Mouse (Mus musculus) gastrocnemius, postnatal 25 days (tissue): ENCODE data around the gene Ift22. TPM values are rescaled to one million over a fixed set of nuclear protein-coding genes. Genes with fewer than 3 reads are reported as not detected.
"Not testable (repeated sequence)": the region's sequence is repeated elsewhere in the genome, so short reads cannot be mapped to it uniquely, and the experiment has no call there.

Source experiments
- DNase-seq: peaks from one replicate; pipeline ENCODE4 v3.0.0; 2022
- total RNA-seq, 2 experiments: library from RNA; stranded (reverse); gene quantifications; 1 replicate in 1 of 2; 2 replicates in 1 of 2; pipeline ENCODE4 v1.2.3; 2021

Gene Ift22
- total RNA-seq, 2 experiments from 2014 or later = 5.6 to 6.9 TPM

DNA sequence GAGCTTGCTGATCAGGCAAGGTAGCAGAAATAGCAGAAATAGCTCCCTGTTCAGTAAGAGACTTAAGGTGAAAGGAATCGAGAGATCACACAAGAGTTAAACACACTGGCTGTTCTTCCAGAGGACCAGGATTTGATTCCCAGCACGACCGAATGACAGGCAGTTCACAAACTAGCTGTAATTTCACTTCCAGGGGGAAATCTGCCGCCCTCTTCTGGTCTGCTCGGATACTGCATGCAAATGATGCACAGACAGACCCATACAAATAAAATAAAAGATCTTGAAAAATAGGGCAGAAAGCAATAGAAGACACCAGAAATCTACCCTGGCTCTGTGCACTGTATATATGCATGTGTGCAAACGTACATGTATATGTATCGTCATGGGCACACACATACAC is 2.3 kb upstream of the Ift22 start:
- DNase-seq = no peak

DNA sequence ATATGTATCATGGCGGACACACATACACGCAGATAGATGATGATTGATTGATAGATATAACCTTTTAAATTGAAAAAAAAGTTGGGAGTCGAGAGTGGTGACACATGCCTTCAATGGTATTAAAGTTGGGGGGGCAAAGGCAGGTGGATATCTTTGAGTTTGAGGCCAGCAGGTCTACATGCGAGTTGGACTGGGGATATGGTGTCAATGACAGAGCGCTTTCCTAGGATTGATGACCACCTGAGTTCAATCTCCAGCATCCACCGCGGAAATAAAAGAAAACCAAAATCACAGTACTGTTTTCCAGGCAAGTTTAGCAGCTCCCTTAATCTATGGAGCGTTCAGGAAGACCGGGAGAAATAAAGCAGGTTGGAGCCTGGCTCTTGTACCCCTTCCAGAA is 363 bp upstream of the Ift22 start:
- no peak for DNase-seq

GRCm38 (mm10) chr5:136914183-136914582 is 6.2 kb downstream of the Ift22 start:
- DNase-seq = no peak

DNA sequence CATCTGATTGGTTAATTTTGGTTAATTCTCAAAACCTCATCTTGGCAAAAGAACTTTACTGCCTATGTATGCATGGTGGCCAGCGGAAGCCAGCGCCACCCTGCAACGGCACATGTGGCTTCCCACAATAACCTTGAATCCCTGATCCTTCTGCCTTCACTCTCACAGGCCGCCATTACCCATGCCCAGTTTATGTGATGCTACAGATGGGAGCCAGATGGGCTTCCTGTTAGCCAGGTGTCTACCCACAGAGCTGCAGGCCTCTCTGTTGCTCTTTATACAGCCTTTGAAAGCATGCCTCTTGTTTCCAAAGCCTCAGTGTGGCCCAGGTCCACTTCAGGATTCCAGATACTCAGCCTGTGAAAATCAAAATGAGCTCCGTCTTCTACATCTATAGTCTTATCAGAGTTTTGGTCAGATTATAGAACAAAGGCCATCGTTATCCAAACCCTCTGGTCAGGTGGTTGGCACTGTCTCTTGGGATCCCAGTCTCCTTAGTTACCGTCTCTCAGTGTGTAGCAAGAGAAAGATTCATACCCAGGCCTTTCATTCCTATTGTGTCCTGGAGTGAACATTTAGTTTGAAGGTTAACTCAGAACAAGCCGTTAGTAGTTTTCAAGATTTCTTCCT is 9.8 kb downstream of the Ift22 start:
- no peak for DNase-seq

DNA sequence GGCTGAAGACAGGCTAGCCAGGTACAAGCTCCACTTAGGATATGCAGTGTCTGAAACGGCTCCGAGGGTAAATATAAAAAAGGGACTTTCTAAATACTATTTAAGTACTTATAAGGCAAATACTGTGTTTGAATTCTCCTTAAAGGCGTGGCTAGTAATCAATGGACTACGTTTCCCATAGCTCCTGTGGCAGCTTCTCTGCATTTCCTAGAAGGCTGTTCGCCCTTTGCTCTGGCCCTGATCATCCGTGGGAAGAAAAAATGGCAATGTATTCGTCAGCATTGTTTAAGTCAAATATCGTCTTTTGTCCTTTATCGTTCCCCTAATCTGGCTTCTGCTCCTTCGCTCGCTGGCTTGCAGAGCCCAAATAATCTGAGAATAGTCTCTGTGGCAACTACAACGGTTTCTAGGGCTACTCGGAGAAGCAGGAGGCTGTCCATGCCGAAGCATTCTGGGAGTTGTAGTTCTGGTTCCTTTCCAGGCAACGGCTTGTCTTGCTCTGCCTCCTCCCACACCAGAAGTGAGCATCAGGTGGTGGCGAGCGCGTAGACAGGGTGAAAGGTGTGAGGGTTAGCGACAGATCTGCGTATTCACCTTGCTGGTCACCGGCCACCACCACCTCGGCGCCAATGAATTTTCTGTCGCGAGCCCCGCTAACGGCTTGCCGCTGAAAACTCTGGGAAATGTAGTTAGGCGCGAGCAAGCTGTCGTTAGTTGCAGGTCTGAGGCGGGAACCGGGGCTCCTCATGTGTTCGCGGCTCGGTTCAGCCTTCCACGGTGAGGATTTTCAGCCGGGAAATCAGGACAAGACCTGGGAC is 10.9 kb downstream of the Ift22 start:
- peak; percentile 71 for DNase-seq

GRCm38 (mm10) chr5:136919546-136920301 is 11.8 kb downstream of the Ift22 start:
- DNase-seq = no peak

DNA sequence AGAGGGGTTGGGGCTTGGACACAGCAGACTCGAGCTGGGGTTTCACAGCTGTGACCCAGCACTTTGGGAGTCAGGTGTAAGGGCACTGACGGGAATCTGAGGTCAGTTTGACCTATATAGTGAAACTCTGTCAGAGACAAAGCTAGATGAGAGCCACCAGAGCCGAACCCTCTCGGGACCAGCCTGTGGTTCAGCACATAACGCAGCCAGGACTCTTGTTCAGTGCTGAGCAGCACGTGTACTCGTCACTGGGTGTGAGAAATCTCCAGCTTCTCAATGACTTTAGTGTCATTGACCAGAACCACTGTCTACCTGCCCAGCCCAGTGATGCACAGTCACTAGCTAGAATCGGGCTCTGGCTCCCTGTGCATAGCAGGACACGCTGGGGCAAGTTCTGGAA is 14.9 kb downstream of the Ift22 start:
- no peak for DNase-seq

- DNase-seq = no peak
Measured at GRCm38 (mm10) chr5:136923751-136924478, 16.0 kb downstream of the Ift22 start.

GRCm38 (mm10) chr5:136929073-136929472 is 21.1 kb downstream of the Ift22 start:
- DNase-seq = peak; percentile 60

- DNase-seq = no peak
Measured at GRCm38 (mm10) chr5:136931896-136932295, 23.9 kb downstream of the Ift22 start.

- DNase-seq = no peak
Measured at GRCm38 (mm10) chr5:136932956-136933355, 25.0 kb downstream of the Ift22 start.

DNA sequence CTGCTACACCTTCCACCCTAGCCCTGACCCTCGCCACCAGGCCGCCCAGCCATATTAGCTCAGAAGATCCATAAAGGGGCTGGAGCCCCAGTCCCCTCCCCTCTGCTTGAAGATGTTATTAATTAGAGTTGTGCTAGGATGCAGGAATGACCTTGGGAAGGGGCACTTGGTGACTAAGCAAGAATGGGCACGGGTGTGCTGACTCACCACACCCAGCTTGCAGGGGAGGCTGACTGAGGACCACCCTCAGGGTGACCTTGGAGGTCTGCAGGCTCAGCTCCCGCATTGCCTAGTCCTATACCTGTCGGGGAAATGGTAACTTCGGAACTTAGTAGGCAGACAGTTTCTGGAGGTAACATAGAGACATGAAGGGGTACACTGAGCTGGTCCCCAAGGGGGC is 26.0 kb downstream of the Ift22 start:
- no peak for DNase-seq

GRCm38 (mm10) chr5:136935905-136936695 is 28.1 kb downstream of the Ift22 start:
- DNase-seq = no peak

GRCm38 (mm10) chr5:136936750-136937149 is 28.8 kb downstream of the Ift22 start:
- no peak for DNase-seq

- no peak for DNase-seq
Measured at GRCm38 (mm10) chr5:136937621-136938020, 29.7 kb downstream of the Ift22 start.

GRCm38 (mm10) chr5:136939284-136939683 is 31.3 kb downstream of the Ift22 start:
- DNase-seq = no peak

DNA sequence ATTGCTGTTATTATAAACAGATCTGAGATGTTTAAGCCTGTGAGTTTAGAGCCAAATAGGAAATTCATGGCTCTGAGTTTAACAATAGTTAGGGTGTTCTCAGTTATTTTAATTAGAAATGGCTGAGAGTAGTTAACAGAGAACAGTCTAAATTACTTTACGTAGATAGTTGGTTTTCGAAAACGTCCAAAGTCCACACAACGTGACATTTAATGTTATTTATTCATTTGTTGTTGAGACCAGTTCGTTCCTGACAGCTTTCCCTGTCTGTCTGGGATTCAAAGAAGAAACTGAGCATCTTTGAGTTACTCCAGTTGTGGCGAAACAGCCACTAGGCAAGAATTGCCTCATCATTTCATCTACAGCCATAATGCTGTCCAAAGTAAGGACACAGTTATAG is 32.1 kb downstream of the Ift22 start:
- DNase-seq = not testable (repeated sequence)

DNA sequence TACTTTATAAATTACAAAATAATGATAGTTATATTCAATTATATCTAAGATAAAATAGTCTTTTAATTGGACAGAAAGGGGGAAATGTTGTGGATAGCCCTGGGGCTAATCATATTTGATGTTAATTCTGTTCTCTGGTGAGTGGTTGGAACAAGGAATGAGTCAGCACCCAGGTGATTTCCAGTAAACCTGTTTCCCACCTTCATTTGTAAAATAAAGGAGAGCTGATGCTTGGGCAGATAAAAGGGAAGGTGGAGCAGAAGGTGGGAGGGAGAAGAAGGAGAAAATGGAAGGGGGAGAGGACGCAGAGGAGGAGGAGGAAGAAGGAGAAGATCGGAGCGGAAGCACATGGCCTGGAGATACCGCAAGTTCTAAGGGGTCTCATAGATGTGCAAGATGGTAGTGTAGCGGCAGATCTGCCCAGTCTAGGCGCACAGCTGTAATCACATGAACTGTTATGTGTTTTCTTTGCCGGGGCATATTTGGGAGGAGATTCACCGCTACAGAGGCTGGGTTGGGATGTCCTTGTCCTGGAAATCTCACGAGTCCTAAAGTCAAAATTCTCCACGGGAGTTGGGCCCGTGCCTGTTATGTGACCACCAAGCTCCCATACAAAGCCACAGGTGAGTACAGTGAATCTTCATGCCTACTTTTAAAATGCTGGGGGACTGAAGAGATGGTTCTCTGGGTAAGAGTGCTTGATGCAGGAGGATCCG is 33.1 kb downstream of the Ift22 start:
- DNase-seq = no peak

DNA sequence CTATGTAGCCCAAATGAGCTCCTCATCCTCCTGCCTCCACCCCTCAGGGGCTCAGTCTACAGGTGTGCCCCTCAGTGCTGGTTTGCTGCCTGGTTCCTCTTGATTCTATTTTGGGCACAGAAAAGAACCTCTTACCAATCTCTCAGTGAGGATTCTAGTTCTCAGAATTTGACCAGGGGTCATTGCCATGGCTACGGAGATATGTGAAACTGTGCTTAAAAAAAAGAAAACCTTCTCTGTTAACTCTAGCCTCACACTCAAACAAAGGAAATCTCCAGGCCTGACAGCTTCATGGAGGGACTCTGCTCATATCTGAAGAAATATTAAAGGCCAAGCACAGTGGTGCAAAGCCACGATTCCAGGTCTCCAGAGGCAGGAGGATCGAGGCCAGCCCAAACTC is 34.8 kb downstream of the Ift22 start:
- DNase-seq = no peak

DNA sequence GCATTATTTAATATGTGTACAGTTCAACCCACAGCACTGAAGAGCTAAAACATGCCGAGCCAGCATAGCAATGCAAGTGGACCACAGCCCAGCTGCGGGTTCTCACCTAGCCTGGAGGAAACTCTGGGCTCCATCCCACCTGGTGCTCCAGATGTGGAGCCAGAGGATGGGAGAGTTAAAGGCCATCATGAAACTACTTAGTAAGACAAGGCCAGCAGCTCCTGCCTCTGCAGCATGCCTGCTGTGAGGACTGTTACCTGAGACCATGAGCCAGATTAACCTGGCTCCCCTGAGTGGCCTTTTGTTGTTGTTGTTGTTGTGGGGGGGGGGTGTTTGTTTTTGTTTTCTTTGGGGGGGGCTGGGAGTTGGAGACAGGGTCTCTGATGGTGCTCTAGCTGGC is 35.4 kb downstream of the Ift22 start:
- DNase-seq = no peak

GRCm38 (mm10) chr5:136945084-136945483 is 37.1 kb downstream of the Ift22 start:
- no peak for DNase-seq
